Mouse (Mus musculus): Measurements from ENCODE around the gene Nipal4.

GRCm38 (mm10) chr11:46107046-46107445, 59.3 kb downstream of the Nipal4 start:
- no peak for TF ChIP-seq POLR2A (IDR thresholded peaks at IDR 0.05; ENCODE audit: insufficient read length, low read depth)
- TF ChIP-seq MAX (IDR thresholded peaks at IDR 0.05; ENCODE audit: low read depth) = no peak

Measured in myocyte (in vitro differentiated cells).